Mouse (Mus musculus): ENCODE measurements at regions not wholly inside any gene's neighbourhood (a gene's known extent, or its start where the extent isn't known, plus 50 kb on each side); places are given as distances from the start of the nearest gene placed in this dataset.
A peak's percentile ranks its signal among the peaks of the same experiment; 100 is the strongest.
"Not testable (repeated sequence)": the region's sequence is repeated elsewhere in the genome, so short reads cannot be mapped to it uniquely, and the experiment has no call there.

- Histone ChIP-seq H3K9me3 (no peaks in the 10 kb centered on the region), H3K4me2 (no peak overlapping the region), H3K27me3 (no peaks in the 10 kb centered on the region), H3K27ac (no peak overlapping the region), H3K4me3 (replicated peaks) (no peak overlapping the region), H3K4me1 (replicated peaks) (no peaks in the 10 kb centered on the region), H3K9ac (replicated peaks) (no peak overlapping the region), H3K36me3 (no peaks in the 10 kb centered on the region)
- WGBS, result 80% methylated on average over 3 of the region's 3 CpGs
- no peak for ATAC-seq (ENCODE audit: insufficient number of reproducible peaks, insufficient read depth, low FRiP score, low TSS enrichment, low read depth)
Measured at GRCm38 (mm10) chr10:113759099-113759498, 830.3 kb upstream of the Atxn7l3b start.

GRCm38 (mm10) chr10:113736224-113736623 lies 807.4 kb upstream of the Atxn7l3b start:
- no peaks in the 10 kb centered on the region for H3K36me3 ChIP-seq
- WGBS, result 67% methylated on average over 3 of the region's 3 CpGs
- no peak overlapping the region for H3K27ac ChIP-seq
- H3K9me3 ChIP-seq, result 0 out of 2 replicates have a peak, but pooled peaks cover 3% of the 10 kb centered on the region
- ATAC-seq (ENCODE audit: insufficient number of reproducible peaks, insufficient read depth, low FRiP score, low TSS enrichment, low read depth), result no peak
- H3K4me1 ChIP-seq (replicated peaks), result no peaks in the 10 kb centered on the region
- no peaks in the 10 kb centered on the region for H3K27me3 ChIP-seq
- no peak overlapping the region for H3K9ac ChIP-seq (replicated peaks)
- no peak overlapping the region for H3K4me3 ChIP-seq (replicated peaks)
- no peak overlapping the region for H3K4me2 ChIP-seq

- H3K4me1 ChIP-seq (replicated peaks), result no peaks in the 10 kb centered on the region
- H3K4me3 ChIP-seq (replicated peaks), result no peak overlapping the region
- no peaks in the 10 kb centered on the region for H3K9me3 ChIP-seq
- no peaks in the 10 kb centered on the region for H3K27me3 ChIP-seq
- H3K27ac ChIP-seq, result no peak overlapping the region
- H3K36me3 ChIP-seq, result no peaks in the 10 kb centered on the region
- H3K9ac ChIP-seq (replicated peaks), result no peak overlapping the region
- no peak overlapping the region for H3K4me2 ChIP-seq
- 63% methylated on average over 5 of the region's 5 CpGs for WGBS
- no peak for ATAC-seq (ENCODE audit: insufficient number of reproducible peaks, insufficient read depth, low FRiP score, low TSS enrichment, low read depth)
Measured at GRCm38 (mm10) chr10:113705139-113705726, 776.4 kb upstream of the Atxn7l3b start.

GRCm38 (mm10) chr10:113670636-113671035 lies 741.8 kb upstream of the Atxn7l3b start:
- H3K27me3 ChIP-seq; H3K4me2 ChIP-seq; H3K9me3 ChIP-seq; ATAC-seq (ENCODE audit: insufficient number of reproducible peaks, insufficient read depth, low FRiP score, low TSS enrichment, low read depth); H3K36me3 ChIP-seq; H3K4me3 ChIP-seq (replicated peaks); H3K27ac ChIP-seq; H3K4me1 ChIP-seq (replicated peaks); H3K9ac ChIP-seq (replicated peaks): not testable (repeated sequence)
- WGBS, result 89% methylated on average over 4 of the region's 4 CpGs

GRCm38 (mm10) chr10:113652803-113653454 lies 724.1 kb upstream of the Atxn7l3b start:
- no peak for ATAC-seq (ENCODE audit: insufficient number of reproducible peaks, insufficient read depth, low FRiP score, low TSS enrichment, low read depth)
- Histone ChIP-seq H3K27ac (no peak overlapping the region), H3K27me3 (no peaks in the 10 kb centered on the region), H3K36me3 (no peaks in the 10 kb centered on the region), H3K4me3 (replicated peaks) (no peak overlapping the region), H3K4me2 (no peak overlapping the region), H3K4me1 (replicated peaks) (no peaks in the 10 kb centered on the region), H3K9me3 (no peaks in the 10 kb centered on the region), H3K9ac (replicated peaks) (no peak overlapping the region)
- WGBS, result 66% methylated on average over 7 of the region's 7 CpGs

- no peak for ATAC-seq (ENCODE audit: insufficient number of reproducible peaks, insufficient read depth, low FRiP score, low TSS enrichment, low read depth)
- Histone ChIP-seq H3K27ac (no peak overlapping the region), H3K9me3 (no peaks in the 10 kb centered on the region), H3K4me1 (replicated peaks) (no peaks in the 10 kb centered on the region), H3K4me2 (no peak overlapping the region), H3K9ac (replicated peaks) (no peak overlapping the region), H3K4me3 (replicated peaks) (no peak overlapping the region), H3K36me3 (no peaks in the 10 kb centered on the region), H3K27me3 (no peaks in the 10 kb centered on the region)
Measured at GRCm38 (mm10) chr10:113652100-113652499, 723.3 kb upstream of the Atxn7l3b start.

- no peak for ATAC-seq (ENCODE audit: insufficient number of reproducible peaks, insufficient read depth, low FRiP score, low TSS enrichment, low read depth)
- no peak overlapping the region for H3K27ac ChIP-seq
Measured at GRCm38 (mm10) chr10:113620420-113620819, 691.6 kb upstream of the Atxn7l3b start.

GRCm38 (mm10) chr10:113615931-113616330 lies 687.1 kb upstream of the Atxn7l3b start:
- Histone ChIP-seq H3K27me3 (no peaks in the 10 kb centered on the region), H3K27ac (no peak overlapping the region), H3K36me3 (no peaks in the 10 kb centered on the region), H3K4me2 (no peak overlapping the region), H3K9ac (replicated peaks) (no peak overlapping the region), H3K9me3 (no peaks in the 10 kb centered on the region), H3K4me1 (replicated peaks) (no peaks in the 10 kb centered on the region), H3K4me3 (replicated peaks) (no peak overlapping the region)
- no peak for ATAC-seq (ENCODE audit: insufficient number of reproducible peaks, insufficient read depth, low FRiP score, low TSS enrichment, low read depth)
- WGBS, result 71% methylated on average over 1 of the region's 1 CpGs

More at GRCm38 (mm10) chr10:113620420-113620819, 691.6 kb upstream of the Atxn7l3b start:
- Histone ChIP-seq H3K9ac (replicated peaks) (no peak overlapping the region), H3K27me3 (no peaks in the 10 kb centered on the region), H3K36me3 (no peaks in the 10 kb centered on the region), H3K9me3 (no peaks in the 10 kb centered on the region), H3K4me3 (replicated peaks) (no peak overlapping the region), H3K4me2 (no peak overlapping the region), H3K4me1 (replicated peaks) (no peaks in the 10 kb centered on the region)
- WGBS, result 86% methylated on average over 3 of the region's 3 CpGs

GRCm38 (mm10) chr10:113593436-113593835 lies 664.6 kb upstream of the Atxn7l3b start:
- Histone ChIP-seq H3K9ac (replicated peaks) (no peak overlapping the region), H3K4me2 (no peak overlapping the region), H3K27me3 (no peaks in the 10 kb centered on the region), H3K4me3 (replicated peaks) (no peak overlapping the region), H3K36me3 (no peaks in the 10 kb centered on the region), H3K9me3 (no peaks in the 10 kb centered on the region), H3K4me1 (replicated peaks) (no peaks in the 10 kb centered on the region), H3K27ac (no peak overlapping the region)
- ATAC-seq (ENCODE audit: insufficient number of reproducible peaks, insufficient read depth, low FRiP score, low TSS enrichment, low read depth), result peak; percentile 20; the same call in 1 of the 2 replicates
- WGBS, result 46% methylated on average over 3 of the region's 3 CpGs

GRCm38 (mm10) chr10:113592126-113592525 lies 663.3 kb upstream of the Atxn7l3b start:
- Histone ChIP-seq H3K27ac (no peak overlapping the region), H3K9ac (replicated peaks) (no peak overlapping the region), H3K27me3 (no peaks in the 10 kb centered on the region), H3K4me2 (no peak overlapping the region), H3K36me3 (no peaks in the 10 kb centered on the region), H3K9me3 (no peaks in the 10 kb centered on the region), H3K4me3 (replicated peaks) (no peak overlapping the region), H3K4me1 (replicated peaks) (no peaks in the 10 kb centered on the region)
- ATAC-seq (ENCODE audit: insufficient number of reproducible peaks, insufficient read depth, low FRiP score, low TSS enrichment, low read depth), result no peak
- WGBS, result 73% methylated on average over 2 of the region's 2 CpGs

GRCm38 (mm10) chr10:113570270-113570669 lies 641.5 kb upstream of the Atxn7l3b start:
- 89% methylated on average over 1 of the region's 1 CpGs for WGBS
- no peak overlapping the region for H3K4me3 ChIP-seq (replicated peaks)
- no peak for ATAC-seq (ENCODE audit: insufficient number of reproducible peaks, insufficient read depth, low FRiP score, low TSS enrichment, low read depth)

More at GRCm38 (mm10) chr10:113570270-113570669, 641.5 kb upstream of the Atxn7l3b start:
- Histone ChIP-seq H3K27ac (no peak overlapping the region), H3K4me2 (no peak overlapping the region), H3K36me3 (no peaks in the 10 kb centered on the region), H3K27me3 (no peaks in the 10 kb centered on the region), H3K4me1 (replicated peaks) (no peaks in the 10 kb centered on the region), H3K9me3 (no peaks in the 10 kb centered on the region), H3K9ac (replicated peaks) (no peak overlapping the region)

Measured in limb, embryonic 12.5 days (tissue).